Mouse (Mus musculus): ENCODE results near the gene Prkcz. TPM values are rescaled to one million over a fixed set of nuclear protein-coding genes. Genes with fewer than 3 reads are reported as not detected.
"Not testable (repeated sequence)": the region's sequence is repeated elsewhere in the genome, so short reads cannot be mapped to it uniquely, and the experiment has no call there.

Gene Prkcz
- polyA plus RNA-seq, 1 experiment from 2014 or later, result 62.3 TPM

GRCm38 (mm10) chr4:155248054-155248453 is 113.1 kb downstream of the Prkcz start:
- H3K4me1 ChIP-seq (replicated peaks), result peaks cover 42% of the 10 kb centered on the region
- not testable (repeated sequence) for H3K9me3 ChIP-seq; H3K27me3 ChIP-seq; H3K4me3 ChIP-seq; ATAC-seq (ENCODE audit: low read depth); H3K27ac ChIP-seq (replicated peaks); H3K9ac ChIP-seq; H3K4me2 ChIP-seq; H3K36me3 ChIP-seq
- 88% methylated on average over 3 of the region's 3 CpGs for WGBS

- Histone ChIP-seq H3K9me3 (no peaks in the 10 kb centered on the region), H3K4me2 (no peak overlapping the region), H3K36me3 (no peaks in the 10 kb centered on the region), H3K27me3 (no peaks in the 10 kb centered on the region), H3K9ac (no peak overlapping the region), H3K4me3 (no peak overlapping the region), H3K4me1 (replicated peaks) (peaks cover 28% of the 10 kb centered on the region), H3K27ac (replicated peaks) (peak overlapping the region; percentile 52)
- 60% methylated on average over 12 of the region's 12 CpGs for WGBS
- no peak for ATAC-seq (ENCODE audit: low read depth)
Measured at GRCm38 (mm10) chr4:155246691-155247105, 114.5 kb downstream of the Prkcz start.

GRCm38 (mm10) chr4:155245770-155246492 is 115.2 kb downstream of the Prkcz start:
- Histone ChIP-seq H3K4me1 (replicated peaks) (peaks cover 21% of the 10 kb centered on the region), H3K27me3 (no peaks in the 10 kb centered on the region), H3K9ac (0 out of 2 replicates have a peak overlapping the region, but pooled peaks have one; percentile 8), H3K4me3 (no peak overlapping the region), H3K36me3 (no peaks in the 10 kb centered on the region), H3K27ac (replicated peaks) (peak overlapping the region; percentile 52; the same call in 1 of the 2 replicates), H3K4me2 (no peak overlapping the region), H3K9me3 (no peaks in the 10 kb centered on the region)
- 70% methylated on average over 6 of the region's 6 CpGs for WGBS
- ATAC-seq (ENCODE audit: low read depth), result no peak

- no peaks in the 10 kb centered on the region for H3K36me3 ChIP-seq
- H3K27me3 ChIP-seq, result no peaks in the 10 kb centered on the region
- no peak for ATAC-seq (ENCODE audit: low read depth)
- no peak overlapping the region for H3K27ac ChIP-seq (replicated peaks)
- 91% methylated on average over 12 of the region's 12 CpGs for WGBS
- H3K4me1 ChIP-seq (replicated peaks), result peaks cover 10% of the 10 kb centered on the region
- H3K9ac ChIP-seq, result no peak overlapping the region
- no peak overlapping the region for H3K4me3 ChIP-seq
- no peak overlapping the region for H3K4me2 ChIP-seq
- H3K9me3 ChIP-seq, result no peaks in the 10 kb centered on the region
Measured at GRCm38 (mm10) chr4:155243233-155243632, 117.9 kb downstream of the Prkcz start.

GRCm38 (mm10) chr4:155242292-155242691 is 118.9 kb downstream of the Prkcz start:
- H3K27me3 ChIP-seq, result no peaks in the 10 kb centered on the region
- WGBS, result 94% methylated on average over 5 of the region's 5 CpGs
- no peaks in the 10 kb centered on the region for H3K36me3 ChIP-seq
- H3K9me3 ChIP-seq, result no peaks in the 10 kb centered on the region
- H3K27ac ChIP-seq (replicated peaks), result no peak overlapping the region
- H3K4me3 ChIP-seq, result no peak overlapping the region
- H3K9ac ChIP-seq, result no peak overlapping the region
- H3K4me1 ChIP-seq (replicated peaks), result peaks cover 10% of the 10 kb centered on the region
- no peak for ATAC-seq (ENCODE audit: low read depth)
- no peak overlapping the region for H3K4me2 ChIP-seq

- WGBS, result 85% methylated on average over 9 of the region's 9 CpGs
- H3K4me3 ChIP-seq, result no peak overlapping the region
- H3K9ac ChIP-seq, result no peak overlapping the region
- no peaks in the 10 kb centered on the region for H3K27me3 ChIP-seq
- ATAC-seq (ENCODE audit: low read depth), result no peak
- H3K4me2 ChIP-seq, result no peak overlapping the region
- no peak overlapping the region for H3K27ac ChIP-seq (replicated peaks)
- H3K4me1 ChIP-seq (replicated peaks), result peaks cover 13% of the 10 kb centered on the region
- no peaks in the 10 kb centered on the region for H3K36me3 ChIP-seq
- no peaks in the 10 kb centered on the region for H3K9me3 ChIP-seq
Measured at GRCm38 (mm10) chr4:155241789-155242188, 119.4 kb downstream of the Prkcz start.

- Histone ChIP-seq H3K9me3 (no peaks in the 10 kb centered on the region), H3K9ac (no peak overlapping the region), H3K4me2 (no peak overlapping the region), H3K4me1 (replicated peaks) (peaks cover 28% of the 10 kb centered on the region), H3K4me3 (no peak overlapping the region), H3K36me3 (no peaks in the 10 kb centered on the region), H3K27me3 (no peaks in the 10 kb centered on the region), H3K27ac (replicated peaks) (no peak overlapping the region)
- no peak for ATAC-seq (ENCODE audit: low read depth)
- WGBS, result 58% methylated on average over 6 of the region's 6 CpGs
Measured at GRCm38 (mm10) chr4:155239494-155239893, 121.7 kb downstream of the Prkcz start.

GRCm38 (mm10) chr4:155238276-155238675 is 122.9 kb downstream of the Prkcz start:
- Histone ChIP-seq H3K27ac (replicated peaks) (no peak overlapping the region), H3K27me3 (no peaks in the 10 kb centered on the region), H3K9ac (no peak overlapping the region), H3K9me3 (no peaks in the 10 kb centered on the region), H3K4me2 (no peak overlapping the region), H3K4me3 (no peak overlapping the region), H3K4me1 (replicated peaks) (peaks cover 40% of the 10 kb centered on the region), H3K36me3 (no peaks in the 10 kb centered on the region)
- WGBS, result 71% methylated on average over 5 of the region's 5 CpGs
- no peak for ATAC-seq (ENCODE audit: low read depth)

- no peak overlapping the region for H3K4me2 ChIP-seq
- H3K9ac ChIP-seq, result 0 out of 2 replicates have a peak overlapping the region, but pooled peaks have one; percentile 26
- H3K4me1 ChIP-seq (replicated peaks), result peaks cover 42% of the 10 kb centered on the region
- no peaks in the 10 kb centered on the region for H3K36me3 ChIP-seq
- H3K9me3 ChIP-seq, result no peaks in the 10 kb centered on the region
- 76% methylated on average over 12 of the region's 12 CpGs for WGBS
- ATAC-seq (ENCODE audit: low read depth), result no peak
- no peaks in the 10 kb centered on the region for H3K27me3 ChIP-seq
- H3K4me3 ChIP-seq, result no peak overlapping the region
- H3K27ac ChIP-seq (replicated peaks), result peak overlapping the region; percentile 94
Measured at GRCm38 (mm10) chr4:155236737-155237385, 124.3 kb downstream of the Prkcz start.

GRCm38 (mm10) chr4:155235311-155236119 is 125.6 kb downstream of the Prkcz start:
- 16% methylated on average over 18 of the region's 18 CpGs for WGBS
- Histone ChIP-seq H3K27me3 (no peaks in the 10 kb centered on the region), H3K36me3 (no peaks in the 10 kb centered on the region), H3K4me3 (peak overlapping the region; percentile 4; the same call in 1 of the 2 replicates), H3K4me1 (replicated peaks) (peaks cover 42% of the 10 kb centered on the region), H3K27ac (replicated peaks) (peak overlapping the region; percentile 94), H3K9me3 (no peaks in the 10 kb centered on the region), H3K4me2 (peak overlapping the region; percentile 41), H3K9ac (peak overlapping the region; percentile 65)
- ATAC-seq (ENCODE audit: low read depth), result peak; percentile 78

- WGBS, result 55% methylated on average over 8 of the region's 8 CpGs
- Histone ChIP-seq H3K9me3 (no peaks in the 10 kb centered on the region), H3K27ac (replicated peaks) (peak overlapping the region; percentile 94), H3K36me3 (no peaks in the 10 kb centered on the region), H3K4me1 (replicated peaks) (peaks cover 42% of the 10 kb centered on the region), H3K4me3 (no peak overlapping the region), H3K27me3 (no peaks in the 10 kb centered on the region), H3K9ac (peak overlapping the region; percentile 65), H3K4me2 (peak overlapping the region; percentile 41)
- ATAC-seq (ENCODE audit: low read depth), result peak; percentile 3
Measured at GRCm38 (mm10) chr4:155234371-155235310, 126.5 kb downstream of the Prkcz start.
